Mouse (Mus musculus) limb, embryonic 15.5 days (tissue): ENCODE results near the gene Egfr. TPM values are rescaled to one million over a fixed set of nuclear protein-coding genes. Genes with fewer than 3 reads are reported as not detected.
A peak's percentile ranks its signal among the peaks of the same experiment; 100 is the strongest.

ENCODE experiments used
- ATAC-seq: fragments of 200-750 bp; cut with Nextera tagmentation; 2 replicates; pipeline ENCODE4 v1.8.0; 2017; ENCODE audit warnings: low read depth, moderate TSS enrichment; ENCODE audit not compliant: insufficient number of reproducible peaks, low FRiP score, low TSS enrichment
- H3K27ac ChIP-seq: fragments of 300-500 bp; sonication (generic); 2 replicates; pipeline ENCODE4 v1.5.1; 2015; ENCODE audit warnings: moderate library complexity, mild to moderate bottlenecking, inconsistent platforms
- H3K27me3 ChIP-seq: fragments of 300-500 bp; sonication (generic); 2 replicates; pipeline ENCODE4 v1.6.1; 2015; ENCODE audit warnings: inconsistent platforms
- H3K36me3 ChIP-seq: fragments of 300-500 bp; sonication (generic); 2 replicates; pipeline ENCODE4 v1.6.1; 2015; ENCODE audit warnings: inconsistent platforms
- H3K4me1 ChIP-seq: fragments of 300-500 bp; sonication (generic); 2 replicates; pipeline ENCODE4 v1.6.1; 2015; ENCODE audit warnings: inconsistent platforms
- H3K4me2 ChIP-seq: fragments of 300-500 bp; sonication (generic); 2 replicates; pipeline ENCODE4 v1.6.1; 2015; ENCODE audit warnings: mild to moderate bottlenecking, inconsistent platforms
- H3K4me3 ChIP-seq: fragments of 300-500 bp; sonication (generic); 2 replicates; pipeline ENCODE4 v1.5.1; 2015; ENCODE audit warnings: mild to moderate bottlenecking, inconsistent platforms
- H3K9ac ChIP-seq: fragments of 300-500 bp; sonication (generic); 2 replicates; pipeline ENCODE4 v1.6.1; 2015; ENCODE audit warnings: inconsistent platforms
- H3K9me3 ChIP-seq: fragments of 300-500 bp; sonication (generic); 2 replicates; pipeline ENCODE4 v1.6.1; 2016; ENCODE audit warnings: inconsistent platforms
- WGBS: fragments of 180-500 bp; shearing (Covaris S2); methylation state at CpG from one replicate; pipeline ENCODE4 v1.1.7; 2015; 5-methylcytosine and 5-hydroxymethylcytosine counted together
- polyA plus RNA-seq: library from polyadenylated mRNA; unstranded; fragments of >200 nt; fragmentation: Nextera tagmentation; extraction: Ambion mirVana; gene quantifications from 2 replicates; pipeline ENCODE4 v1.2.1, GENCODE M21; 2015

Egfr gene
- polyA plus RNA-seq, 1 experiment from 2014 or later, result 28.9 TPM

GRCm38 (mm10) chr11:16906530-16906929, 154.5 kb downstream of the Egfr start:
- Histone ChIP-seq H3K4me1 (peaks cover 10% of the 10 kb centered on the region), H3K4me2 (no peak overlapping the region), H3K27ac (no peak overlapping the region), H3K9me3 (no peaks in the 10 kb centered on the region), H3K27me3 (no peaks in the 10 kb centered on the region), H3K36me3 (peaks cover 57% of the 10 kb centered on the region), H3K4me3 (no peak overlapping the region), H3K9ac (no peak overlapping the region)
- no peak for ATAC-seq
- WGBS, result 98% methylated on average over 2 of the region's 2 CpGs

GRCm38 (mm10) chr11:16907517-16908129, 155.6 kb downstream of the Egfr start:
- Histone ChIP-seq H3K36me3 (peaks cover 68% of the 10 kb centered on the region), H3K9me3 (no peaks in the 10 kb centered on the region), H3K9ac (no peak overlapping the region), H3K4me3 (no peak overlapping the region), H3K4me2 (no peak overlapping the region), H3K27ac (no peak overlapping the region), H3K27me3 (no peaks in the 10 kb centered on the region), H3K4me1 (peaks cover 9% of the 10 kb centered on the region)
- 83% methylated on average over 1 of the region's 1 CpGs for WGBS
- no peak for ATAC-seq

DNA sequence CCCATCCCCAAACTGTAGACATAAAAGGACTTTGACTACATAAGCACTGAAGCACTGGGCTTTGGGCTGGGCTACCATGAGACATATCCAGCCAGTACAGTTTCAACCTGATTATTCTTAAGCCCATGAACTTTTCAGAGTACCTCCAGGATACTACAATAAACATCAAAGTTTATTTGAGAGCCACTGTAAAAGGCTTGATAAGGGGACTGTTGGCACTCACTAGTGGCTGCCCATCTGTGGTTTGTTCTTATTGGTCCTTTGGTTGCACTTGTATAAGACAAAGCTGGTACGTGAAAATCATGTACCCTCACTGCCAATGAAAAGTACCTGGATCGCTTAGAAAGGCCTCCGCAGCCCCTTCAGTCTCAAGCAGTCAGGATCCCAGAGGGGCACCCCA, 162.8 kb downstream of the Egfr start:
- H3K27me3 ChIP-seq, result no peaks in the 10 kb centered on the region
- no peak for ATAC-seq
- H3K9me3 ChIP-seq, result no peaks in the 10 kb centered on the region
- no peak overlapping the region for H3K4me3 ChIP-seq
- 71% methylated on average over 3 of the region's 3 CpGs for WGBS
- H3K36me3 ChIP-seq, result peaks cover 27% of the 10 kb centered on the region
- H3K4me1 ChIP-seq, result no peaks in the 10 kb centered on the region
- H3K4me2 ChIP-seq, result no peak overlapping the region
- no peak overlapping the region for H3K9ac ChIP-seq
- H3K27ac ChIP-seq, result no peak overlapping the region

GRCm38 (mm10) chr11:16915850-16916249, 163.8 kb downstream of the Egfr start:
- Histone ChIP-seq H3K4me3 (no peak overlapping the region), H3K4me1 (no peaks in the 10 kb centered on the region), H3K36me3 (peaks cover 21% of the 10 kb centered on the region), H3K27ac (no peak overlapping the region), H3K4me2 (no peak overlapping the region), H3K27me3 (no peaks in the 10 kb centered on the region), H3K9me3 (no peaks in the 10 kb centered on the region), H3K9ac (no peak overlapping the region)
- 75% methylated on average over 5 of the region's 5 CpGs for WGBS
- ATAC-seq, result no peak

- 95% methylated on average over 2 of the region's 2 CpGs for WGBS
- H3K36me3 ChIP-seq, result peaks cover 5% of the 10 kb centered on the region
- H3K27me3 ChIP-seq, result no peaks in the 10 kb centered on the region
- H3K27ac ChIP-seq, result no peak overlapping the region
- H3K4me2 ChIP-seq, result no peak overlapping the region
- ATAC-seq, result no peak
- no peak overlapping the region for H3K4me3 ChIP-seq
- H3K9ac ChIP-seq, result no peak overlapping the region
- H3K4me1 ChIP-seq, result no peaks in the 10 kb centered on the region
- H3K9me3 ChIP-seq, result no peaks in the 10 kb centered on the region
Observed at GRCm38 (mm10) chr11:16917512-16917911, 165.5 kb downstream of the Egfr start.

- Histone ChIP-seq H3K27ac (no peak overlapping the region), H3K4me2 (no peak overlapping the region), H3K9me3 (no peaks in the 10 kb centered on the region), H3K4me3 (no peak overlapping the region), H3K27me3 (no peaks in the 10 kb centered on the region), H3K36me3 (no peaks in the 10 kb centered on the region), H3K4me1 (0 out of 2 replicates have a peak, but pooled peaks cover 5% of the 10 kb centered on the region), H3K9ac (no peak overlapping the region)
- ATAC-seq, result no peak
- 91% methylated on average over 3 of the region's 3 CpGs for WGBS
Observed at GRCm38 (mm10) chr11:16932159-16932558, 180.2 kb downstream of the Egfr start.

GRCm38 (mm10) chr11:16935577-16936236, 183.7 kb downstream of the Egfr start:
- no peaks in the 10 kb centered on the region for H3K9me3 ChIP-seq
- H3K27me3 ChIP-seq, result no peaks in the 10 kb centered on the region
- H3K4me2 ChIP-seq, result no peak overlapping the region
- 0 out of 2 replicates have a peak, but pooled peaks have one; percentile 24 for ATAC-seq
- no peak overlapping the region for H3K27ac ChIP-seq
- H3K36me3 ChIP-seq, result no peaks in the 10 kb centered on the region
- H3K4me1 ChIP-seq, result 0 out of 2 replicates have a peak, but pooled peaks cover 5% of the 10 kb centered on the region
- 63% methylated on average over 6 of the region's 6 CpGs for WGBS
- H3K4me3 ChIP-seq, result no peak overlapping the region
- H3K9ac ChIP-seq, result no peak overlapping the region

- Histone ChIP-seq H3K9ac (no peak overlapping the region), H3K9me3 (no peaks in the 10 kb centered on the region), H3K36me3 (no peaks in the 10 kb centered on the region), H3K27ac (no peak overlapping the region), H3K27me3 (no peaks in the 10 kb centered on the region), H3K4me2 (no peak overlapping the region), H3K4me1 (no peaks in the 10 kb centered on the region), H3K4me3 (no peak overlapping the region)
- ATAC-seq, result no peak
- 72% methylated on average over 4 of the region's 4 CpGs for WGBS
Observed at GRCm38 (mm10) chr11:16941103-16941793, 189.2 kb downstream of the Egfr start.

DNA sequence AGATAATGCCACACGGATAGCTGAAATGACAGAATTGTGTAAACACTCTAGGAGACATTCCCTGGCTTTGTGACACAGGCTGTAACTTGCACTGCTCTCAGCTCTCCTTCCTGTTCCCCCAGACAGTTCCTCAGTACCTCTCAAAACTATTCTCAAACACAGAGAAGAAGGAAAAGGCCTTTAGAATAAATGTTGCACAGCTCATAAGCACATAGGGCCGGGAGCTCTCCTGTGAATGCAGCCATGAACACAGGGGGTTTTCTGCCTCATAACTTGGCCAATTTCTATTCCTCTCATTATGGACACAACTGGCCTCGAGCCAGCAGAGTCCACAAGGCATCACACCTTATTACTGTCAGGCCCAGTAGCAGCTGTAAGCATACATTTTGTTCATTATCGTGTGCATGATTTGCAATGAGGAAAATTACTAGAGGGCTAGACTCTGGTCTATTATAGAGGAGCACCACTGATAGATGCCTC, 190.0 kb downstream of the Egfr start:
- Histone ChIP-seq H3K9ac (no peak overlapping the region), H3K27me3 (no peaks in the 10 kb centered on the region), H3K27ac (no peak overlapping the region), H3K4me2 (no peak overlapping the region), H3K4me1 (no peaks in the 10 kb centered on the region), H3K9me3 (no peaks in the 10 kb centered on the region), H3K36me3 (no peaks in the 10 kb centered on the region), H3K4me3 (no peak overlapping the region)
- no peak for ATAC-seq
- 55% methylated on average over 4 of the region's 4 CpGs for WGBS

GRCm38 (mm10) chr11:16943016-16943415, 191.0 kb downstream of the Egfr start:
- Histone ChIP-seq H3K9me3 (no peaks in the 10 kb centered on the region), H3K4me1 (no peaks in the 10 kb centered on the region), H3K4me3 (no peak overlapping the region), H3K27ac (no peak overlapping the region), H3K9ac (no peak overlapping the region), H3K4me2 (no peak overlapping the region), H3K27me3 (no peaks in the 10 kb centered on the region), H3K36me3 (no peaks in the 10 kb centered on the region)
- no peak for ATAC-seq
- WGBS, result 85% methylated on average over 4 of the region's 4 CpGs

GRCm38 (mm10) chr11:16948756-16949155, 196.8 kb downstream of the Egfr start:
- H3K9ac ChIP-seq, result no peak overlapping the region
- peaks cover 8% of the 10 kb centered on the region for H3K4me1 ChIP-seq
- no peak overlapping the region for H3K4me3 ChIP-seq
- no peak overlapping the region for H3K27ac ChIP-seq
- WGBS, result 42% methylated on average over 1 of the region's 1 CpGs
- no peaks in the 10 kb centered on the region for H3K9me3 ChIP-seq
- no peaks in the 10 kb centered on the region for H3K27me3 ChIP-seq
- H3K4me2 ChIP-seq, result no peak overlapping the region
- H3K36me3 ChIP-seq, result no peaks in the 10 kb centered on the region
- ATAC-seq, result no peak
